Mouse (Mus musculus) myocyte (in vitro differentiated cells): ENCODE data around the gene Myl12a.

Source experiments
- MAX ChIP-seq: IDR thresholded peaks from one replicate; pipeline ENCODE4 v1.6.1; 2011; ENCODE audit warnings: low read depth, mild to moderate bottlenecking, control low read depth
- MYOD1 ChIP-seq, 3 experiments: IDR thresholded peaks; one replicate each; pipeline ENCODE4 v1.6.1; 2011; ENCODE audit warnings: control low read depth in 2 of 3, low read depth in 2 of 3, mild to moderate bottlenecking in 2 of 3, moderate library complexity in 1 of 3; ENCODE audit not compliant: insufficient read length in 2 of 3, control insufficient read depth in 1 of 3
- MYOG ChIP-seq, 3 experiments: IDR thresholded peaks; one replicate each; pipeline ENCODE4 v1.6.1; 2011; ENCODE audit warnings: control low read depth in 2 of 3, low read depth in 2 of 3, mild to moderate bottlenecking in 2 of 3; ENCODE audit not compliant: insufficient read length in 2 of 3, control insufficient read depth in 1 of 3, insufficient read depth in 1 of 3
- POLR2A ChIP-seq: IDR thresholded peaks from one replicate; pipeline ENCODE4 v1.6.1; 2011; ENCODE audit warnings: low read depth, mild to moderate bottlenecking, control low read depth, moderate library complexity; ENCODE audit not compliant: insufficient read length
- POLR2AphosphoS2 ChIP-seq: IDR thresholded peaks from one replicate; pipeline ENCODE4 v1.6.1; 2011; ENCODE audit warnings: low read depth, control low read depth; ENCODE audit not compliant: insufficient read length
- REST ChIP-seq: IDR thresholded peaks from one replicate; pipeline ENCODE4 v1.6.1; 2011; ENCODE audit warnings: mild to moderate bottlenecking, control low read depth, moderate library complexity; ENCODE audit not compliant: insufficient read depth, insufficient read length
- TCF12 ChIP-seq: IDR thresholded peaks from one replicate; pipeline ENCODE4 v1.6.1; 2011; ENCODE audit warnings: mild to moderate bottlenecking, control low read depth; ENCODE audit not compliant: poor library complexity, insufficient read depth, severe bottlenecking
- TCF3 ChIP-seq: IDR thresholded peaks from one replicate; pipeline ENCODE4 v1.6.1; 2011; ENCODE audit warnings: low read depth, control low read depth; ENCODE audit not compliant: insufficient read length
- USF1 ChIP-seq: IDR thresholded peaks from one replicate; pipeline ENCODE4 v1.6.1; 2011; ENCODE audit warnings: low read depth, mild to moderate bottlenecking, control low read depth, moderate library complexity

DNA sequence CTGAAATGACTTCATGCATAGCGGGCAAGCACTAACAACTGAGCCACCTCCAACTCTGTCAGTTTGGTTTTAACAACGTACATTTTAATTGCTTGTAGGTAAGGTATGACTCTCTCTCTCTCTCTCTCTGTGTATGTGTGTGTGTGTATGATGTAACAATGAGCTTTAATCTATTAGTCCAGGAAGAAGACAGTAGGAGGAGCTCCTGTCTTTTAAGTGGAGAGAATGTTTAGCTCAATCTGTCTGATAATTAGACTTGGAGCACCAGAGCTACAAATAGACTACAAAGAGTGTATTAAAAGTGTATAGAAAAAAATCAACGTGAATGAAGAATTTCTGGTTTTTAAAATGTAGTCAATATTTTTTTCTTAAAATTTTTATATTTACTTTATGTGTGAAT is 6.0 kb upstream of the Myl12a start:
- TF ChIP-seq MAX (no peak), TCF3 (no peak), POLR2A (no peak), MYOD1 (IDR thresholded peaks at IDR 0.05; ENCODE audit: control insufficient read depth in 1 of 3, insufficient read length in 2 of 3, low read depth in 2 of 3) (no peak), POLR2AphosphoS2 (no peak), REST (no peak), USF1 (no peak), TCF12 (no peak), MYOG (IDR thresholded peaks at IDR 0.05; ENCODE audit: control insufficient read depth in 1 of 3, insufficient read depth in 1 of 3, insufficient read length in 2 of 3, low read depth in 2 of 3) (no peak)
